Mouse (Mus musculus) embryonic fibroblast, embryonic 13.5 days (primary cell): ENCODE results near the gene Jade2.

Experiments
- CTCF ChIP-seq: IDR thresholded peaks from 2 replicates; pipeline ENCODE4 v1.5.1; 2011; ENCODE audit warnings: mild to moderate bottlenecking, control low read depth, low read length, moderate library complexity, borderline replicate concordance; ENCODE audit not compliant: insufficient read depth
- POLR2A ChIP-seq: IDR thresholded peaks from 2 replicates; pipeline ENCODE4 v1.6.1; 2011; ENCODE audit warnings: low read depth, mild to moderate bottlenecking, control low read depth, low read length, moderate library complexity

DNA sequence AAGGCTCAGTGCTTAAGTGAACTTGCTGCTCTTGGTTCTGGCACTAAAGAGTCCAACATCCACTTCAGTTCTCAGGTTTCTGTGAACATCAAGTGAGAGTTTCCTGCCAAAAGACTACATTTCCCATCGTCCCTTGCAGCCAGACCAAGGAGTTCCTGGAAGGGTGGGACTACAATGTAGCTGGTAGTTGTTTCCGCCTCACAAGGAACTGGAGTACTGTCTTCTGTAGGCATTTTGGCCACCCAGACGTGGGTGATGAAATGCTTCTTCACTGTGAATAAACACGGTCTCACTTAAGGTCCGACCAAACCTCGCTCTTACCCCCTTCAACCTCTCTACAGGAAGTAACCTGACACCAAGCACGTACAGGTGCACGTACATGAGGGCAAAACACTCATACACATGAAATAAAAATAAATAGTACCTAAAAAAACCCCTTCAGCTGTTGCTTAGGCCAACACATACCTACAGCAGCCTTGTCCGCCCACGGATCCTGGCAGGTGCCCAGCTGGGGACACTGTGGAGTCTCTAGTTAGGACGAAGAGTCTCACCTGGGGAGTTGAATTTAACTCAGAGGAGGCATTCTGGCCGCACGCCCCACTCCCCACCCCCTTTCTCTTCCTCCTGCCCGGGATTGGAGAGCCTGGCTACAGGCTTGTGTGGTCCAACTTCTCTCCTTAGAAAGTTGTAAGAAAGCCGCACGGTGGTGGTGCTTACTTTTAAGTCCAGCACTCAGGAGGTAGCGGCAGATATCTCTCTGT is 52.1 kb downstream of the Jade2 start:
- no peak for TF ChIP-seq CTCF
- peak; percentile 86 for TF ChIP-seq POLR2A
